Mouse (Mus musculus) small intestine, adult 2 months (tissue): ENCODE data around the gene Siah3.

ENCODE experiments used
- CTCF ChIP-seq: fragments of 200-500 bp; IDR thresholded peaks from 2 replicates; pipeline ENCODE4 v1.5.1; 2012; ENCODE audit warnings: low read depth, mild to moderate bottlenecking, control low read depth, inconsistent platforms, low read length, moderate library complexity, mixed read lengths; ENCODE audit not compliant: insufficient replicate concordance, insufficient read length; ENCODE audit errors: extremely low read depth
- POLR2A ChIP-seq: fragments of 200-500 bp; IDR thresholded peaks from 2 replicates; pipeline ENCODE4 v1.6.1; 2012; ENCODE audit warnings: low read depth, mild to moderate bottlenecking, control low read depth, inconsistent platforms, low read length, moderate library complexity

- TF ChIP-seq CTCF (no peak), POLR2A (no peak)
Observed at GRCm38 (mm10) chr14:75468941-75469340, 13.2 kb downstream of the Siah3 start.
